Mouse (Mus musculus): ENCODE results near the gene Igflr1. TPM values are rescaled to one million over a fixed set of nuclear protein-coding genes. Genes with fewer than 3 reads are reported as not detected.

Igflr1 gene
- 1 to 10 TPM; 4.5 to 5.2 TPM for total RNA-seq (2021)
- long read RNA-seq, experiment 1, result 0 reads
- long read RNA-seq, experiment 2, result 0 reads

- no peak for DNase-seq (ENCODE audit: low spot score in 2 of 2)
These were observed at the start of gene Igflr1 for GRCm38 (mm10) chr7:30564970-30565571. Igflr1 (plus strand) TSS chr7:30565427.

- no peak for DNase-seq (ENCODE audit: low spot score in 2 of 2)
These were observed 46.9 kb upstream of the Igflr1 start for GRCm38 (mm10) chr7:30518325-30518724.

- DNase-seq (ENCODE audit: low spot score in 2 of 2), result no peak
These were observed 44.8 kb upstream of the Igflr1 start for GRCm38 (mm10) chr7:30520396-30520795.

DNA sequence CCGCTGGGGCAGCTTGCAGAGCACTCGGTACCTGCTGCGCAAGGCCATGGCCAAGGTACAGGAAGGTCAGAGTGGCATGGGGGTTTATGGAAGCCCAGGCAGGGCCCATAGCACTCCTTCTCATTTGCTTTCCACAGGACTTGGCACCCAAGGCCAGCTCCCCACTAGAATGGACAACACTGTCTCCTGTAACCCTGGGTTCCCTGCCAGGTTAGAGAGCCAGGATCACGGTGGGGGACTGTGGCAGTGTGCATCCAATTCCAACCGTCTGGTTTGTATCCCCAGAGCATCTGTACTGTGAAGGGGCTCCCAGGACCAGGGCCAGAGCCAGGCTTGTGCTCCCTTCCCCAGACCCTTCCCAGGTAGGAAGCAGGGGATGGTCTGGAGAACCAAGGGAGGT is 44.4 kb upstream of the Igflr1 start:
- DNase-seq (ENCODE audit: low spot score in 2 of 2), result no peak

DNA sequence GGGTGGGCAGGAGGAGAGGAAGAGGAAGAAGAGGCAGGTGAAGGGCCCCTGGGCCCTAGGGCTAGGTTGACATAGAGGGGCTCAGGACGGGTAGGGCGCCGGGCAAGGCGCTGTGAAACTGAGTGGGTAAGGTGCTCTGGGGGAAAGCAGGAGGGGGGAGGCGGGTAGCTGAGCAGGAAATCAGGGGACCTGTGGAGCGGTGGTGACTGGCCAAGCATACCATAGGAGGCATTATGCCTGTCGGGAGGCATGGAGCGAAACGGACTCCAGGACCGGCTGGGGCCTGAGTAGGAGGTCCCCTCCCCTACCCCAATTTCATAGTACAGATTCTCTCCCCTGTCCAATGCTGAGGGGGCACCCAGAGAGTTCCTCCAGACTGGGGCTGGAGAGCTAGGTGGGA is 42.4 kb upstream of the Igflr1 start:
- no peak for DNase-seq (ENCODE audit: low spot score in 2 of 2)

- no peak for DNase-seq (ENCODE audit: low spot score in 2 of 2)
These were observed 40.7 kb upstream of the Igflr1 start for GRCm38 (mm10) chr7:30524487-30524886.

DNA sequence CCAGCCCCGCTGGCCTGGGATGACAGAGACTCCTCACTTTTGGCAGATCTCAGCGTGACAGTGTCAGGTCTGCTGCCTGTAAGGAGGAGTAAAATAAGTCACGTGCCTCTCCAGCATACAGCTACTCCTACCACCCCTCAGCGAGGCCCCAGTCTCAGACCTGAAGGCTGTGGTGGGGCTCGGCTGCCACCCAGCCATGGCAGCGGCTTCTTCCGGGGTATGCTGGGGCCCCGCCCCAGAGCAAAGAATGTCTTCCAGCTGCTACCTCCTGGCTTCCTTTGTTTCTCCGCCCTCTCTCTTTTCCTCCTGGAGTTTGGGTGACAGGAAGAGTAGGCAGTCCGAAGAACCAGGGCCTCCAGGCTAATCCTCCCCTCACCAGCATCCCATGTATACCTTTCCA is 39.3 kb upstream of the Igflr1 start:
- no peak for DNase-seq (ENCODE audit: low spot score in 2 of 2)

DNA sequence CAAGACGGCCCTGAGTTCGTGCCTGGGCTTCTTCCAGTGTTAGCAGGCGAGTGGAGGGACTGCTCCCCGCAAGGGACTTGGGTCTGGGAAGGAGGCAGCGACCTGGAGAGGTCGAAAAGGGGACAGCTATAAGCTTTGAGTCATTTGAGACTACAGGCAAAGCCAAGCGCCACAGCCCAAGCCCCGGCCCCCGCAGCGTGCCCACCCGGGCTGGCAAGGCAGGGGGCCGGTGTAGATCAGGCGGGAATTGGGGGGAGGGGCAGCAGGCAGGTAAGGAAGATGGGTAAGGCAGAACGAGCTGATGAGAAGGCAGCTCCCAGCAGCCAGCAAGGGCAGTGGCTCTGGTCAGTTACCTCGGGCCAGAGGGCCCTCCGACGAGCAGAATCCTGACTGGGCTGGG is 38.8 kb upstream of the Igflr1 start:
- DNase-seq (ENCODE audit: low spot score in 2 of 2), result no peak

DNA sequence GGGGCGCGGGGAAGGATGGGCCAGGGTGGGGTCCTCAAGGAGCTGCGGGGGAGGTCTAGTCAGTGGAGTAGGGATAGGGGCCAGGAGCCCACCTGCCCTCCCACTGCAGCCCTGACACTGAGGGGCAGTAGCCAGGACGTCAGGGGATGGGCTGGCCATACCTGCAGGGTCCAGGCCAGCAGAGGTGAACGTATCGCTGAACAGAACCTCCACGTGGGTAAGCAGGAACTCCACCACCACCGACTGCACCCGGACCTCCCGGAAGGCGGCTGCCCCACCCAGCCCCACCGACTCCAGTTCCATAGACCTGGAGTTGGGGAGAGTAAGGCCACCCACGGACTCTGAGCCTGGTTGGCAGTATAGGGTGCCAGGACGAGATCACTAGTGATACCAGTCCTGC is 38.2 kb upstream of the Igflr1 start:
- no peak for DNase-seq (ENCODE audit: low spot score in 2 of 2)

GRCm38 (mm10) chr7:30531291-30531815 is 33.9 kb upstream of the Igflr1 start:
- DNase-seq (ENCODE audit: low spot score in 2 of 2), result no peak

GRCm38 (mm10) chr7:30532931-30533330 is 32.3 kb upstream of the Igflr1 start:
- DNase-seq (ENCODE audit: low spot score in 2 of 2), result no peak

GRCm38 (mm10) chr7:30533941-30534632 is 31.1 kb upstream of the Igflr1 start:
- DNase-seq (ENCODE audit: low spot score in 2 of 2), result no peak

- peak; percentile 83 to 88 for DNase-seq (ENCODE audit: low spot score in 2 of 2)
These were observed 30.3 kb upstream of the Igflr1 start, which contains the start of gene Arhgap33 for GRCm38 (mm10) chr7:30534633-30535577. Arhgap33 (minus strand) TSS chr7:30535060.

DNA sequence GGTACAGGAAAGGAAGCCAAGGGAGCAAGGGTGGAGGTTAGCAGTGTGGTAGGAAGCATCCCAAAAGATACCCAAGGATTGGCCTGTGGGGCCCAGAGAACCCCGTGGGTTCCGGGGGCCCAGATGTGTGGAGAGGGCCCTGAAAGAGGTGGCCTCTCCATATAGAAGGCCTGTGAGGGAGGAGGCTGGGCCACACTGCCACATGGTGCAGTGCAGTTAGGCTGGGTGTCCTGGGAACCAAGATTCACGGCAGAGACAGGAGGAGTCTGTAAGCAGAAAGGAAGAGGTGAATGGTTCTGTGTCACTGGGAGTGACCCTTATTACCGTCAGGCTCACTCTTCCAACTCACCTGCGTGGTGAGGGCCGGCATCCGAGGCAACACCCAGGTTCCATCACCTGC is 24.7 kb upstream of the Igflr1 start:
- no peak for DNase-seq (ENCODE audit: low spot score in 2 of 2)

DNA sequence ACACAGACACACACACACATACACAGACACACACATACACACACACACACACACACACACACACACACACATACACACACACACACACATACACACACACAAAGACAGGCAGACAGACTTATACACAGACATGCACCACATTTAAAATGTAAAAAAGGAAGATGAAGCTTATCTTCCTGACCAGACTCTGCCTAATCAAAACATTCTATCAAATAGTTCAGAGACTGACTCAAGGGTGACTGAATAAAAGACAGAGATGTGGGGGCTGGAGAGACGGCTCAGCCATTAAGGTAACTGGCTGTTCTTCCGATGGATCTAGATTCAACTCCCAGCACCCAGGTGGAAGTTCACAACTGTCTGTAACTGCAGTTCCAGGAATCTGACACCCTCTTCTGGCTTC is 20.9 kb upstream of the Igflr1 start:
- DNase-seq (ENCODE audit: low spot score in 2 of 2), result no peak

- no peak for DNase-seq (ENCODE audit: low spot score in 2 of 2)
These were observed 15.3 kb upstream of the Igflr1 start for GRCm38 (mm10) chr7:30549880-30550279.

DNA sequence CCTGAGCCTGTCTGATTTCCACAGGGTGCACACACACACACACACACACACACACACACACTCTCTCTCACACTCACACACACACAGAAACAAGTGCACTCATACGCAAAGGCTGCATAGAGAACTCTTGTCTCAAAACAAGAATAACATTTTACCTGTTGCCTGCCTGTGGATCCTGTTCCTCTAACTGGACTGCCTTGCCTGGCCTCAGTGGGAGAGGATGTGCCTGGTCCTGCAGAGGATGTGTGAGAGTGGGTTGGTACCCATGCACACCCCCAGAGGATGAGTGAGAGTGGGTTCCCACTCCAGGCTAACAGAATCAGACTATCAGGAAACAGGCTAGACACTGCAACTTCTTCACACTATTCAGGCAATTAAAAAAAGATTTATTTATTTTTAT is 14.6 kb upstream of the Igflr1 start:
- DNase-seq (ENCODE audit: low spot score in 2 of 2), result no peak

- no peak for DNase-seq (ENCODE audit: low spot score in 2 of 2)
These were observed 13.7 kb upstream of the Igflr1 start for GRCm38 (mm10) chr7:30551445-30552101.

DNA sequence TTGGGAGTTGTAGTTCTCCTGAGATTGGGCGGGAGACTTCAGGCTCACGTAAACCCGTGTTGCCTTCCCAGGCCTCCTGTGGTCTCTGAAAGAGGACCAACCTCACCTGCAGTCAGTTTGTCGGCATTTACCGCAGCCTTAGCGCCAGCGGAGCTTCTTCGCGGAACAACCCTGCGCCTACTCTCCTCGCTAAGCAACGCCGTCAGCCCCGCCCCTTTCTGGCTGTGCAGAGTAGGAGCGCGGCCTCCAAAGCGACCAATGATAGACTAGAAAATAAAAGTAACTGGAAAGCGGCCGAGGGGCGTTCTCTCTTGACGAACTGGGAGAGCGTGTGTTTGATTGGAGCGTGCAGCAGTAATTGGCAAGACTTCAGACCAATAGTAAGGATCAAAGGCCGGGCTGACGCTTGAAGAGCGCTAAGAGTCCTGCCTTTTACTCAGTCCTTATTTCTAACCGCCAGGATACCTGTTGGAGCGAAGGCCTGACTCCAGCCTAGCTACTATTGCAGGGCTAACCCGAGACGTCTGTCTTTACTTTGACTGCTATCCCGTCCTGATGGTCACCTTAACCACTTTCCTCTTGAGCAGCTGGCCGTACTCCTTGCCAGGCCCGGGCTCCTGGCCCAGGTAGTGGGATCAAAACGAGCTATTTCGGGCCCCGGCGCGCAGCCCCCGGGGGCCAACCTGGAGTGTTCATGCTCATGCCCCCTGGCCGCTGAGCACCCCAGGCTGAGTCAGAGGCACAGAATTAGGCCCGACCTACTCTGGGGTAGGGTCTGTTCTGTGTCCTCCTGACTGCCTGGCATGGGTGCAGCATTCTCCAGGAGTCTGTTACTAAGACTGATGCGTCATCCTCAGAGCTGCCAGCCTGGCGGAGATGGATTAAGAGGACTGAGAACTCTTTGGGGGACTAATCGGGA is 12.9 kb upstream of the Igflr1 start, which contains the start of the genes Hspb6 and Proser3:
Hspb6 (plus strand) TSS at position 77 of the 919 bp plus-strand sequence.
Proser3 (minus strand) TSS at position 198 of the 919 bp plus-strand sequence.
- peak; percentile 76 to 96 for DNase-seq (ENCODE audit: low spot score in 2 of 2)

Measured in adrenal gland, postnatal 4 days (tissue).